Mouse (Mus musculus) midbrain, embryonic 16.5 days (tissue): ENCODE results near the gene Pwwp2a. TPM values are rescaled to one million over a fixed set of nuclear protein-coding genes. Genes with fewer than 3 reads are reported as not detected.

Experiments
- ATAC-seq: fragments of 200-750 bp; cut with Nextera tagmentation; 2 replicates; pipeline ENCODE4 v1.8.0; 2017; ENCODE audit warnings: moderate TSS enrichment
- H3K27ac ChIP-seq: fragments of 300-500 bp; sonication (generic); 2 replicates; pipeline ENCODE4 v1.5.1; 2014; ENCODE audit warnings: mild to moderate bottlenecking, low read length, mixed read lengths
- H3K27me3 ChIP-seq: fragments of 300-500 bp; sonication (generic); 2 replicates; pipeline ENCODE4 v1.6.1; 2014; ENCODE audit warnings: low read depth, low read length, mixed read lengths; ENCODE audit not compliant: control insufficient read depth, insufficient read depth
- H3K36me3 ChIP-seq: fragments of 300-500 bp; sonication (generic); 2 replicates; pipeline ENCODE4 v1.6.1; 2014; ENCODE audit warnings: mild to moderate bottlenecking, low read length, moderate library complexity, mixed read lengths; ENCODE audit not compliant: control insufficient read depth, insufficient read depth
- H3K4me1 ChIP-seq: fragments of 300-500 bp; sonication (generic); 2 replicates; pipeline ENCODE4 v1.6.1; 2014; ENCODE audit warnings: mild to moderate bottlenecking, low read length, mixed read lengths; ENCODE audit not compliant: control insufficient read depth, insufficient read depth
- H3K4me2 ChIP-seq: fragments of 300-500 bp; sonication (generic); 2 replicates; pipeline ENCODE4 v1.6.1; 2014; ENCODE audit warnings: mild to moderate bottlenecking, low read length, mixed read lengths
- H3K4me3 ChIP-seq: fragments of 300-500 bp; sonication (generic); 2 replicates; pipeline ENCODE4 v1.5.1; 2014; ENCODE audit warnings: low read depth, mild to moderate bottlenecking, low read length, moderate library complexity, mixed read lengths
- H3K9ac ChIP-seq: fragments of 300-500 bp; sonication (generic); 2 replicates; pipeline ENCODE4 v1.6.1; 2014; ENCODE audit warnings: low read depth, low read length, mixed read lengths
- H3K9me3 ChIP-seq: fragments of 300-500 bp; sonication (generic); replicated peaks from 2 replicates; pipeline ENCODE4 v1.6.1; 2014; ENCODE audit warnings: mild to moderate bottlenecking, low read length, mixed read lengths; ENCODE audit not compliant: control insufficient read depth, poor library complexity, severe bottlenecking
- WGBS: fragments of 180-500 bp; shearing (Covaris S2); extraction: QIAGEN DNeasy Blood & Tissue Kit; methylation state at CpG from one replicate; pipeline ENCODE4 v1.1.7; 2014; 5-methylcytosine and 5-hydroxymethylcytosine counted together
- polyA plus RNA-seq: library from polyadenylated mRNA; unstranded; fragments of >200 nt; fragmentation: Nextera tagmentation; extraction: Ambion mirVana; gene quantifications from 2 replicates; pipeline ENCODE4 v1.2.1, GENCODE M21; 2015

The Pwwp2a gene
- polyA plus RNA-seq, 1 experiment from 2014 or later, result 24.5 TPM

GRCm38 (mm10) chr11:43653051-43653475, 28.7 kb upstream of the Pwwp2a start:
- Histone ChIP-seq H3K36me3 (no peaks in the 10 kb centered on the region), H3K4me3 (no peak overlapping the region), H3K4me1 (peaks cover 4% of the 10 kb centered on the region; the same call in 1 of the 2 replicates), H3K27ac (no peak overlapping the region), H3K9me3 (no peaks in the 10 kb centered on the region), H3K4me2 (no peak overlapping the region), H3K27me3 (no peaks in the 10 kb centered on the region), H3K9ac (no peak overlapping the region; the same call in 1 of the 2 replicates)
- 16% methylated on average over 14 of the region's 14 CpGs for WGBS
- ATAC-seq, result peak; percentile 36; the same call in 1 of the 2 replicates

GRCm38 (mm10) chr11:43656464-43656863, 25.3 kb upstream of the Pwwp2a start:
- Histone ChIP-seq H3K9me3 (no peaks in the 10 kb centered on the region), H3K9ac (no peak overlapping the region), H3K27ac (no peak overlapping the region), H3K4me3 (no peak overlapping the region), H3K4me1 (peaks cover 4% of the 10 kb centered on the region; the same call in 1 of the 2 replicates), H3K27me3 (no peaks in the 10 kb centered on the region), H3K4me2 (no peak overlapping the region), H3K36me3 (no peaks in the 10 kb centered on the region)
- 78% methylated on average over 10 of the region's 10 CpGs for WGBS
- ATAC-seq, result no peak

- no peak overlapping the region for H3K4me3 ChIP-seq
- no peaks in the 10 kb centered on the region for H3K27me3 ChIP-seq
- no peaks in the 10 kb centered on the region for H3K36me3 ChIP-seq
- no peaks in the 10 kb centered on the region for H3K9me3 ChIP-seq
- H3K27ac ChIP-seq, result no peak overlapping the region
- H3K4me1 ChIP-seq, result peaks cover 1% of the 10 kb centered on the region; the same call in 1 of the 2 replicates
- WGBS, result 96% methylated on average over 1 of the region's 1 CpGs
- no peak for ATAC-seq
- H3K4me2 ChIP-seq, result no peak overlapping the region
- H3K9ac ChIP-seq, result no peak overlapping the region
These were observed 23.8 kb upstream of the Pwwp2a start for GRCm38 (mm10) chr11:43658010-43658409.

- Histone ChIP-seq H3K9ac (no peak overlapping the region), H3K4me2 (no peak overlapping the region), H3K27me3 (no peaks in the 10 kb centered on the region), H3K27ac (0 out of 2 replicates have a peak overlapping the region, but pooled peaks have one; percentile 9), H3K4me1 (0 out of 2 replicates have a peak, but pooled peaks cover 4% of the 10 kb centered on the region), H3K4me3 (no peak overlapping the region), H3K9me3 (no peaks in the 10 kb centered on the region), H3K36me3 (no peaks in the 10 kb centered on the region)
- WGBS, result 25% methylated on average over 19 of the region's 19 CpGs
- peak; percentile 76 for ATAC-seq
These were observed 14.6 kb upstream of the Pwwp2a start for GRCm38 (mm10) chr11:43667038-43667745.

GRCm38 (mm10) chr11:43682415-43683217, 818 bp downstream of the Pwwp2a start:
- H3K4me3 ChIP-seq, result peak overlapping the region; percentile 87
- peak overlapping the region; percentile 66 for H3K4me2 ChIP-seq
- peak overlapping the region; percentile 98 for H3K9ac ChIP-seq
- no peaks in the 10 kb centered on the region for H3K9me3 ChIP-seq
- peak; percentile 53 for ATAC-seq
- H3K27ac ChIP-seq, result peak overlapping the region; percentile 94
- peaks cover 38% of the 10 kb centered on the region for H3K4me1 ChIP-seq
- H3K36me3 ChIP-seq, result no peaks in the 10 kb centered on the region
- H3K27me3 ChIP-seq, result no peaks in the 10 kb centered on the region
- under 1% methylated on average over 53 of the region's 72 CpGs for WGBS

- H3K27ac ChIP-seq, result no peak overlapping the region
- H3K4me3 ChIP-seq, result no peak overlapping the region
- no peaks in the 10 kb centered on the region for H3K9me3 ChIP-seq
- no peak overlapping the region for H3K4me2 ChIP-seq
- H3K9ac ChIP-seq, result no peak overlapping the region
- H3K27me3 ChIP-seq, result no peaks in the 10 kb centered on the region
- no peak for ATAC-seq
- peaks cover 22% of the 10 kb centered on the region for H3K4me1 ChIP-seq
- 85% methylated on average over 1 of the region's 1 CpGs for whole genome bisulfite sequencing
- peaks cover 9% of the 10 kb centered on the region for H3K36me3 ChIP-seq
These were observed 7.1 kb downstream of the Pwwp2a start for GRCm38 (mm10) chr11:43688850-43689249.

GRCm38 (mm10) chr11:43696623-43697022, 14.8 kb downstream of the Pwwp2a start:
- Histone ChIP-seq H3K27ac (no peak overlapping the region), H3K4me2 (no peak overlapping the region), H3K4me1 (no peaks in the 10 kb centered on the region), H3K9ac (no peak overlapping the region), H3K9me3 (no peaks in the 10 kb centered on the region), H3K4me3 (no peak overlapping the region), H3K27me3 (no peaks in the 10 kb centered on the region), H3K36me3 (peaks cover 13% of the 10 kb centered on the region)
- WGBS, result 86% methylated on average over 4 of the region's 4 CpGs
- ATAC-seq, result no peak

GRCm38 (mm10) chr11:43698621-43699020, 16.8 kb downstream of the Pwwp2a start:
- ATAC-seq, result no peak
- H3K9me3 ChIP-seq, result no peaks in the 10 kb centered on the region
- H3K4me1 ChIP-seq, result no peaks in the 10 kb centered on the region
- peaks cover 6% of the 10 kb centered on the region; the same call in 1 of the 2 replicates for H3K36me3 ChIP-seq
- no peak overlapping the region for H3K27ac ChIP-seq
- no peak overlapping the region for H3K9ac ChIP-seq
- no peak overlapping the region for H3K4me3 ChIP-seq
- H3K27me3 ChIP-seq, result no peaks in the 10 kb centered on the region
- 93% methylated on average over 5 of the region's 5 CpGs for WGBS
- H3K4me2 ChIP-seq, result no peak overlapping the region

- peaks cover 7% of the 10 kb centered on the region; the same call in 1 of the 2 replicates for H3K36me3 ChIP-seq
- no peak overlapping the region for H3K4me2 ChIP-seq
- over 99% methylated on average over 3 of the region's 3 CpGs for WGBS
- no peaks in the 10 kb centered on the region for H3K27me3 ChIP-seq
- no peak for ATAC-seq
- no peaks in the 10 kb centered on the region for H3K4me1 ChIP-seq
- H3K9ac ChIP-seq, result no peak overlapping the region
- no peak overlapping the region for H3K4me3 ChIP-seq
- H3K27ac ChIP-seq, result no peak overlapping the region
- H3K9me3 ChIP-seq, result no peaks in the 10 kb centered on the region
These were observed 18.5 kb downstream of the Pwwp2a start for GRCm38 (mm10) chr11:43700291-43700690.
